Mouse (Mus musculus): Measurements from ENCODE around the gene Agap1. TPM values are rescaled to one million over a fixed set of nuclear protein-coding genes. Genes with fewer than 3 reads are reported as not detected.
A peak's percentile ranks its signal among the peaks of the same experiment; 100 is the strongest.

Agap1 gene
- polyA plus RNA-seq (2014; fragmentation: Nextera tagmentation; extraction: Ambion mirVana), result 17.6 and 20.0 TPM in 2 replicates

- Histone ChIP-seq H3K4me2 (replicated peaks; ENCODE audit: low read depth, low read length) (peak within 1 kb of the TSS; percentile 97), H3K36me3 (ENCODE audit: control insufficient read depth, insufficient read depth, low read length) (no peaks in the 10 kb centered on the region), H3K9ac (replicated peaks; ENCODE audit: low read depth, low read length) (peak within 1 kb of the TSS; percentile 87), H3K4me3 (ENCODE audit: low read depth, low read length) (peak within 1 kb of the TSS; percentile 77), H3K4me1 (ENCODE audit: control insufficient read depth, insufficient read depth, low read length) (peaks cover 15% of the 10 kb centered on the region; the same call in 1 of the 2 replicates), H3K27me3 (ENCODE audit: control insufficient read depth, insufficient read depth, low read length) (no peaks in the 10 kb centered on the region), H3K9me3 (ENCODE audit: control insufficient read depth, low read depth, low read length) (peaks cover 4% of the 10 kb centered on the region; the same call in 1 of the 2 replicates), H3K27ac (ENCODE audit: low read length) (peak within 1 kb of the TSS; percentile 86)
- peak; percentile 93 for ATAC-seq (ENCODE audit: insufficient number of reproducible peaks, insufficient read depth, low FRiP score, low read depth)
- WGBS, result under 1% methylated on average over 72 of the region's 118 CpGs
Observed at GRCm38 (mm10) chr1:89454196-89455123, at the start of gene Agap1. TSS of gene Agap1 (plus strand) at chr1:89454806.

GRCm38 (mm10) chr1:89405991-89406390 lies 48.6 kb upstream of the Agap1 start:
- no peak for ATAC-seq (ENCODE audit: insufficient number of reproducible peaks, insufficient read depth, low FRiP score, low read depth)
- Histone ChIP-seq H3K4me2 (replicated peaks; ENCODE audit: low read depth, low read length) (no peak overlapping the region), H3K9me3 (ENCODE audit: control insufficient read depth, low read depth, low read length) (no peaks in the 10 kb centered on the region), H3K4me3 (ENCODE audit: low read depth, low read length) (no peak overlapping the region), H3K9ac (replicated peaks; ENCODE audit: low read depth, low read length) (no peak overlapping the region), H3K27me3 (ENCODE audit: control insufficient read depth, insufficient read depth, low read length) (no peaks in the 10 kb centered on the region), H3K27ac (ENCODE audit: low read length) (no peak overlapping the region), H3K4me1 (ENCODE audit: control insufficient read depth, insufficient read depth, low read length) (no peaks in the 10 kb centered on the region), H3K36me3 (ENCODE audit: control insufficient read depth, insufficient read depth, low read length) (no peaks in the 10 kb centered on the region)
- WGBS, result 47% methylated on average over 6 of the region's 6 CpGs

- H3K9ac ChIP-seq (replicated peaks; ENCODE audit: low read depth, low read length), result no peak overlapping the region
- H3K9me3 ChIP-seq (ENCODE audit: control insufficient read depth, low read depth, low read length), result no peaks in the 10 kb centered on the region
- 87% methylated on average over 8 of the region's 8 CpGs for WGBS
- no peaks in the 10 kb centered on the region for H3K36me3 ChIP-seq (ENCODE audit: control insufficient read depth, insufficient read depth, low read length)
- no peak overlapping the region for H3K4me2 ChIP-seq (replicated peaks; ENCODE audit: low read depth, low read length)
- peaks cover 3% of the 10 kb centered on the region; the same call in 1 of the 2 replicates for H3K4me1 ChIP-seq (ENCODE audit: control insufficient read depth, insufficient read depth, low read length)
- H3K27me3 ChIP-seq (ENCODE audit: control insufficient read depth, insufficient read depth, low read length), result no peaks in the 10 kb centered on the region
- ATAC-seq (ENCODE audit: insufficient number of reproducible peaks, insufficient read depth, low FRiP score, low read depth), result no peak
- H3K4me3 ChIP-seq (ENCODE audit: low read depth, low read length), result no peak overlapping the region
- no peak overlapping the region for H3K27ac ChIP-seq (ENCODE audit: low read length)
Observed at GRCm38 (mm10) chr1:89407986-89408385, 46.6 kb upstream of the Agap1 start.

GRCm38 (mm10) chr1:89413122-89413521 lies 41.5 kb upstream of the Agap1 start:
- no peaks in the 10 kb centered on the region for H3K36me3 ChIP-seq (ENCODE audit: control insufficient read depth, insufficient read depth, low read length)
- H3K9ac ChIP-seq (replicated peaks; ENCODE audit: low read depth, low read length), result no peak overlapping the region
- no peak overlapping the region for H3K27ac ChIP-seq (ENCODE audit: low read length)
- H3K9me3 ChIP-seq (ENCODE audit: control insufficient read depth, low read depth, low read length), result no peaks in the 10 kb centered on the region
- H3K4me3 ChIP-seq (ENCODE audit: low read depth, low read length), result no peak overlapping the region
- no peak for ATAC-seq (ENCODE audit: insufficient number of reproducible peaks, insufficient read depth, low FRiP score, low read depth)
- no peak overlapping the region for H3K4me2 ChIP-seq (replicated peaks; ENCODE audit: low read depth, low read length)
- peaks cover 5% of the 10 kb centered on the region; the same call in 1 of the 2 replicates for H3K4me1 ChIP-seq (ENCODE audit: control insufficient read depth, insufficient read depth, low read length)
- H3K27me3 ChIP-seq (ENCODE audit: control insufficient read depth, insufficient read depth, low read length), result no peaks in the 10 kb centered on the region
- 60% methylated on average over 2 of the region's 2 CpGs for WGBS

GRCm38 (mm10) chr1:89414563-89414962 lies 40.0 kb upstream of the Agap1 start:
- H3K9ac ChIP-seq (replicated peaks; ENCODE audit: low read depth, low read length), result no peak overlapping the region
- no peaks in the 10 kb centered on the region for H3K36me3 ChIP-seq (ENCODE audit: control insufficient read depth, insufficient read depth, low read length)
- 39% methylated on average over 9 of the region's 9 CpGs for WGBS
- no peak overlapping the region for H3K4me2 ChIP-seq (replicated peaks; ENCODE audit: low read depth, low read length)
- ATAC-seq (ENCODE audit: insufficient number of reproducible peaks, insufficient read depth, low FRiP score, low read depth), result no peak
- no peak overlapping the region for H3K4me3 ChIP-seq (ENCODE audit: low read depth, low read length)
- no peaks in the 10 kb centered on the region for H3K27me3 ChIP-seq (ENCODE audit: control insufficient read depth, insufficient read depth, low read length)
- H3K9me3 ChIP-seq (ENCODE audit: control insufficient read depth, low read depth, low read length), result no peaks in the 10 kb centered on the region
- H3K4me1 ChIP-seq (ENCODE audit: control insufficient read depth, insufficient read depth, low read length), result peaks cover 5% of the 10 kb centered on the region; the same call in 1 of the 2 replicates
- no peak overlapping the region for H3K27ac ChIP-seq (ENCODE audit: low read length)

GRCm38 (mm10) chr1:89416929-89417328 lies 37.7 kb upstream of the Agap1 start:
- peaks cover 5% of the 10 kb centered on the region; the same call in 1 of the 2 replicates for H3K4me1 ChIP-seq (ENCODE audit: control insufficient read depth, insufficient read depth, low read length)
- ATAC-seq (ENCODE audit: insufficient number of reproducible peaks, insufficient read depth, low FRiP score, low read depth), result no peak
- H3K9me3 ChIP-seq (ENCODE audit: control insufficient read depth, low read depth, low read length), result no peaks in the 10 kb centered on the region
- H3K9ac ChIP-seq (replicated peaks; ENCODE audit: low read depth, low read length), result no peak overlapping the region
- H3K4me2 ChIP-seq (replicated peaks; ENCODE audit: low read depth, low read length), result no peak overlapping the region
- H3K27ac ChIP-seq (ENCODE audit: low read length), result no peak overlapping the region
- H3K4me3 ChIP-seq (ENCODE audit: low read depth, low read length), result no peak overlapping the region
- H3K36me3 ChIP-seq (ENCODE audit: control insufficient read depth, insufficient read depth, low read length), result no peaks in the 10 kb centered on the region
- no peaks in the 10 kb centered on the region for H3K27me3 ChIP-seq (ENCODE audit: control insufficient read depth, insufficient read depth, low read length)
- WGBS, result 51% methylated on average over 5 of the region's 5 CpGs

- Histone ChIP-seq H3K4me1 (ENCODE audit: control insufficient read depth, insufficient read depth, low read length) (no peaks in the 10 kb centered on the region), H3K27me3 (ENCODE audit: control insufficient read depth, insufficient read depth, low read length) (no peaks in the 10 kb centered on the region), H3K27ac (ENCODE audit: low read length) (no peak overlapping the region), H3K4me3 (ENCODE audit: low read depth, low read length) (no peak overlapping the region), H3K4me2 (replicated peaks; ENCODE audit: low read depth, low read length) (no peak overlapping the region), H3K9ac (replicated peaks; ENCODE audit: low read depth, low read length) (no peak overlapping the region), H3K36me3 (ENCODE audit: control insufficient read depth, insufficient read depth, low read length) (no peaks in the 10 kb centered on the region), H3K9me3 (ENCODE audit: control insufficient read depth, low read depth, low read length) (no peaks in the 10 kb centered on the region)
- 77% methylated on average over 11 of the region's 11 CpGs for WGBS
- ATAC-seq (ENCODE audit: insufficient number of reproducible peaks, insufficient read depth, low FRiP score, low read depth), result no peak
Observed at GRCm38 (mm10) chr1:89420642-89421041, 34.0 kb upstream of the Agap1 start.

- no peaks in the 10 kb centered on the region for H3K36me3 ChIP-seq (ENCODE audit: control insufficient read depth, insufficient read depth, low read length)
- H3K27ac ChIP-seq (ENCODE audit: low read length), result no peak overlapping the region
- H3K4me1 ChIP-seq (ENCODE audit: control insufficient read depth, insufficient read depth, low read length), result no peaks in the 10 kb centered on the region
- H3K4me2 ChIP-seq (replicated peaks; ENCODE audit: low read depth, low read length), result no peak overlapping the region
- no peaks in the 10 kb centered on the region for H3K27me3 ChIP-seq (ENCODE audit: control insufficient read depth, insufficient read depth, low read length)
- no peak for ATAC-seq (ENCODE audit: insufficient number of reproducible peaks, insufficient read depth, low FRiP score, low read depth)
- no peaks in the 10 kb centered on the region for H3K9me3 ChIP-seq (ENCODE audit: control insufficient read depth, low read depth, low read length)
- no peak overlapping the region for H3K4me3 ChIP-seq (ENCODE audit: low read depth, low read length)
- H3K9ac ChIP-seq (replicated peaks; ENCODE audit: low read depth, low read length), result no peak overlapping the region
- WGBS, result 52% methylated on average over 4 of the region's 4 CpGs
Observed at GRCm38 (mm10) chr1:89421401-89421800, 33.2 kb upstream of the Agap1 start.

Measured in stomach, embryonic 14.5 days (tissue).